Mouse (Mus musculus): ENCODE measurements around the gene Serp1.
"Not testable (repeated sequence)": the region's sequence is repeated elsewhere in the genome, so short reads cannot be mapped to it uniquely, and the experiment has no call there.

Gene Serp1

DNA sequence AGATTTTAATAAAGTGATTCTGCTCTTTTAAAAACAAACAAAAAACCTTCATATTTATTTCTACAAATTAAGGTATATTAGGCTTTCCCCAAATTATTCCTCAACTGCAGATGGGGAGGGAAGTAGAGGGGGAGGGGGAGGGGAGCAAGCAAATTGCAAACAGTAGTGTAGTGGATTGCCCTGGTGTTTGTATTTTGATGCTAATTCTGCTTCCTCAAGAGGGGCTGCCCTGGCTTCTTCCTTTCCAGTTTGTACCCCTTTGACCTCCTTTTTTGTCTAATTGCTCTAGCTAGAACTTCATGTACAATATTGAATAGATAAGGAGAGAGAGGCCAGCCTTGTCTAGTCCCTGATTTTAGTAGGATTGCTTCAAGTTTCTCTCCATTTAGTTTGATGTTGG lies 21.0 kb downstream of the Serp1 start:
- no peak for DNase-seq

DNA sequence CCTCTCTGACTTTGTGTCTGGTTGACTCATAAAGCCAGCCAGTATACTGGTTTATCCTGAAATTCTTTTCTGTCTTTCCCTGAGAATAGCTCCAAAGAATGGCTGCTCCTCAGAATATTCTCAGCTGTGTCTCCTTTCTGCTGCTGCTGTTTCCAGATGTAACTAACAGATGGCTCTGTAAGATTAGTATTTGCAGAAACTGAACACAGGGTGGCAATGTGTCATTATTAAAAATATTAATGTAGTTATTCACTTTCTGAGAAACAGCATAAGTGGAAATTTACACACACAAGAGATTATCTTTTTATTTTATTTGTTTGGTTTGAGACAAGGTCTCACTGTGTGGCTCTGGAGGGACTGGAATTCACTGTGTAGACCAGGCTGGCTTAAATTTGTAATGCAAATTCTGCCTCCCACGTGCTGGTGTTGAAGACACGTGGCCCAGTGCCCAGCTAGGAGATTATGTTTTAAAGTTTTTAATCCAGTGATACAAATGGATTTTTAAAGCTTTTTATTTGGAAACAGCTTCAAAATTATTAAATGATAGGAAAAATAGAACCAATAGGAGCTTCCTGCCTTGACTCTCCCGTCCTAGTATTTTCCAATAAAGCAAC lies 21.9 kb downstream of the Serp1 start:
- DNase-seq = no peak

GRCm38 (mm10) chr3:58501961-58502360 lies 23.7 kb downstream of the Serp1 start:
- no peak for DNase-seq

GRCm38 (mm10) chr3:58493621-58494020 lies 32.1 kb downstream of the Serp1 start:
- DNase-seq = no peak

- no peak for DNase-seq
Measured at GRCm38 (mm10) chr3:58490787-58491186, 34.9 kb downstream of the Serp1 start.

GRCm38 (mm10) chr3:58487999-58488775 lies 37.5 kb downstream of the Serp1 start:
- DNase-seq = no peak

- DNase-seq = no peak
Measured at GRCm38 (mm10) chr3:58487121-58487520, 38.6 kb downstream of the Serp1 start.

DNA sequence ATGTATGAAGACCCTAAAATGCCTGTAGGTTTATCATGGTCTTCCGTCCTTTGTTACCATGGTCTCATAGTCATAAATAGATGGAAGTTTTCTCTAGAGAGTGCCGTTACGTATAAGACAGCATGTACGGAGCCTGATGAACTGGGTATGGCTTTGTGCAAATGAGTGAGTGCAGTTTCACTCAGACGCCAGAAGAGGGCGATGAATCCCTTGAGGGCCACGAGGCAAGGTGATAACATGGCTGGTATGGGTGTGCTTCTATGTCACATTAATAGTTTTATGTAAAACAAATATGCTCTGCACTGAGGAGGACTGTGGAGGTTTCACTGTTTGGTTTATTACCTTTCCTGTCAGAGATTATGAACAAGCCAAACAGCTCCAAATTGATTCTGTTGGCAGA lies 39.8 kb downstream of the Serp1 start:
- no peak for DNase-seq

- DNase-seq = no peak
Measured at GRCm38 (mm10) chr3:58478755-58479455, 46.8 kb downstream of the Serp1 start.

DNA sequence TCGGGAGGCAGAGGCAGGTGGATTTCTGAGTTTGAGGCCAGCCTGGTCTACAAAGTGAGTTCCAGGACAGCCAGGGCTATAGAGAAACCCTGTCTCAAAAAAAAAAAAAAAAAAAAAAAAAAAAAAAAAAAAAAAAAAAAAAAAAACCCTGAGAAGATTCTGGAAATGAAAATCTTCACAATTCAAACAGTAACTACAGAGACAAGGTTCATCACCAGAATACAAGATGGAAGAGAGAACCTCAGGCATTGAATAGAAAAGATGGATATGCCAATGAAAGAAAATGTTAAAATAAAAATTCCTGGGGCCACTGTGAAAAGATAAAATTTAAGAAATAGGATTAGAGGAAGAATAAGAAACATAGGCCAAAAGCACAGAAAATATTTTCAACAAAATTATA lies 50.4 kb downstream of the Serp1 start:
- not testable (repeated sequence) for DNase-seq
